Mouse (Mus musculus): ENCODE results near the gene Tnk1.
"Not testable (repeated sequence)": the region's sequence is repeated elsewhere in the genome, so short reads cannot be mapped to it uniquely, and the experiment has no call there.

The Tnk1 gene

DNA sequence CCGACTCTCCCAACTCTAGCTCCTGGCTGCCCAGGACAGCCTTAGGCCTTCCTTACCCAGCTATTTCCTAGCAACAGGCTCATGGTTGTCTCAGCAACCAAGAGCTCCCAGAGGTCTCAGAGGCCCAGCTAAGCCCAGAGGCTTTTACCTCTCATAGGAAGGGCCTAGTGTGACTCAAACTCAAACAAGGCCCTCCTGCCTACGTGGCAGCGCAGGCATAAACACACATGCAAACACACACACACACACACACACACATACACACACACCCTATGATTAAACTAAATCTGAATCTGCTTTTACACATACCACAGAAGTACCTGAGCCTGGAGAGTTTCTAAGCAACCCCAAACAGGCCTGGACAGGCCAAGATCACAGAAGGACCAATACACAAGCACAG lies 19.9 kb upstream of the Tnk1 start:
- DNase-seq, result no peak

GRCm38 (mm10) chr11:69877878-69878277 lies 19.3 kb upstream of the Tnk1 start, which contains the start of gene Tmem95:
Gene Tmem95 (minus strand): TSS chr11:69878018.
- no peak for DNase-seq

GRCm38 (mm10) chr11:69876867-69877266 lies 18.3 kb upstream of the Tnk1 start:
- DNase-seq, result peak; percentile 71 to 86

DNA sequence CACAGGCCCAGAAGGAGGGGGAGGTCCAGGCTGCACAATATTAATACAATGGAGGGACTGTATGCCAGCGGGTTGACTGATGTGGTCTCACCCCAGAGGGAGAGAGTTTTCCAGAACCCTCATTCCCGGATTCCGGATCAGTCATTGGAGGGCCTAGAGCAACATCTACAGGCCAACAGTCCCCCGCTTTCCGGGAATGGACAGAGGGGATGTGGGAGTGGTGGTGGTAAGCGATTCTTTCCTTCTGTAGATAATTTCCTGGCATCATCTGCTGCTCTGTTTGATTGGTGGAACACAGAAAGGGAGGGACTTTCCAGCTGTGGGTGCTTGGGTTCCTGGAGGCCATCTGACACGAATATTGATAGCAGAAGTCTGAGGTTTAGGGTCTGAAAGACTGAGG lies 17.7 kb upstream of the Tnk1 start:
- peak in 1 of 2 experiments; percentile 35 for DNase-seq

DNA sequence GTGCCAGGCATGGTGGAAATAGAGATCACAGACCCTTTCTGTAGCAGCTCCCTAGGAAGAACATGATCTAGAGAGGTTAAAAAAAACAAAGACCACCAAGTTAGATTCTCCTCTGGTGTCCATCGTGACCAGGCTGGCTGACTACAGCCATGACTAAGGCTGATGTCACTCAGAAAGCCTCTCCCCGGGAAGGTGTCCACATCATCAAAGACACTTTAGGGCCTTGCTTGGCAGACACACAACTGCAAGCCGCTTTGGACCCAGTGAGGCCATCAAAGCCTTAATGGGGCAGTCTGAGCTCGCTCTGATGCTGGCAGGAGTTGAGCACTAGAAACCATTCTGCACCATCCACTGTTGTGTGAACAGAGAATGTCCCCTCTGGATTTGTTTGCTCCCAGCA lies 13.9 kb upstream of the Tnk1 start:
- DNase-seq, result no peak

DNA sequence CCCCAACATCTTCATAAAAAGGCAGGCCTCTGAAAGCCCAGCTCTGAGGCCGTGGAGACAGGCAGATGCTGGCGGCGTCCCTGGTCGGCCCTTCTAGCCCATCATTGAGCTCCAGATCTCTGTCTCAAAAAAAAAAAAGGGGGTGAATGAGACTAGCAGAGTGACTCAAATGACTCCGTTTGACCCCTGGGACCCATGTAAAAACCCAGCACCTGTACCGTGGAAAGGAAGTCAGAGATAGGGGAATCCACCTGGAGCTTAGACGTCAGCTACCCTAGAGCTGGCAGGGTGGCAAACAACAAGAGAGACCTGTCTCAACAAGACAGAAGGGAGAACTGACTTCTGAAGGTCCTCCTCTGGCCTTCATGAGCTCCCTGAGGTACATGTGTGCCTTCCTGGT lies 13.3 kb upstream of the Tnk1 start:
- no peak for DNase-seq

- DNase-seq, result no peak
Observed at GRCm38 (mm10) chr11:69870289-69871069, 11.9 kb upstream of the Tnk1 start.

GRCm38 (mm10) chr11:69867335-69867734 lies 8.8 kb upstream of the Tnk1 start:
- DNase-seq, result no peak

DNA sequence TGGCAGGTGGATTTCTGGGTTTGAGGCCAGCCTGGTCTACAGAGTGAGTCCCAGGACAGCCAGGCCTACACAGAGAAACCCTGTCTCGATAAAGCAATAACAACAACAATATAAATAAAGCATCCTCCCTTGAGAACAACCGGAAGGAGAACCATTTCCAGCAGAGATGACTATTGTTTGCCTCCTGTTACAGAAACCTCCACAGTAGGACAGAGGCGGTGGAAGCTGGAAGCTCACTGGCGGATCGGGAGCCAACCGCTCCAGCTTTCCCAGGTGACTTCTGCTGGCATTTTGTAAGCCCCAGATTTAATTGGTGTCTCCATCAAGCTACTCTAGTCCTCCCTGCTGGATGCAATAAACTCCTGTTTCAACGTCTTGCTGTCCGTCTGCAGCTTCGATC lies 7.0 kb upstream of the Tnk1 start:
- DNase-seq, result no peak

DNA sequence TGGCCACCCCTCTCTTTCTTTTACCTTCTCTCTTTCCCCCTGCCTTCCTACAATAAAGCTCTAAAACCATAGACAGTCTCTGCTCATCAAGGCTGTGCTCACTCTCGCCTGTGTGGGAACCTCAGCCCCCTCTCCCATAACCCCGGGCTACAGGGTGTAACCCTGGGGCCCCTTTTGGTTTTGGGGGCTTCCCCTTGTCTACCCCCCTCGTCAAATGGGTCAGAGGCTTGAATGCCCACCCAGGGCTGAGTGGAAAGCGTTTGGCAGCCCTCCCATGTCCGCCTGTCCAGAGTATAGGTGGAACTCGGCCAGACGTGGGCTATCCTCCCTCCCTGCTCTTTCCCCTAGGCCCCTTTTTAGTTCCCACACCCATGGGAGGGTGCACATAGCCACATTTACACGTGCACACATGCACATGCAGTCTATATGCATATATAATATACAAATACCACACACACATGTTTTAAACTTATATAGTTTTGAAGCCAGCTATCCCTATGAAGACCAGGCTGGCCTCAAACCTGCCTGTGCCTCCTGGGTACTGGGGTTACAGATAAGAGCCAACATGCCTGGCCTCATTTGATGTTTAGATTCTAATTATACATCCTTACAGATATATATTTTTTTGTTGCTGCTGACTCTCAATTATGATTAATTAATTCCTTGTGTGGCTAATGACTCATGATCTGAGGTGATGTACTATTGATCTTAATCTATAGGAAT lies 5.8 kb upstream of the Tnk1 start:
- DNase-seq, result no peak

- not testable (repeated sequence) for DNase-seq
Observed at GRCm38 (mm10) chr11:69863729-69864128, 5.2 kb upstream of the Tnk1 start.

- peak in 1 of 2 experiments; percentile 40 for DNase-seq
Observed at GRCm38 (mm10) chr11:69855347-69855746, 3.2 kb downstream of the Tnk1 start.

GRCm38 (mm10) chr11:69854680-69855079 lies 3.9 kb downstream of the Tnk1 start:
- DNase-seq, result no peak

- peak in 1 of 2 experiments; percentile 50 for DNase-seq
Observed at GRCm38 (mm10) chr11:69853994-69854393, 4.5 kb downstream of the Tnk1 start.

GRCm38 (mm10) chr11:69850754-69851153 lies 7.8 kb downstream of the Tnk1 start:
- no peak for DNase-seq

GRCm38 (mm10) chr11:69849884-69850283 lies 8.6 kb downstream of the Tnk1 start:
- no peak for DNase-seq

GRCm38 (mm10) chr11:69849128-69849527 lies 9.4 kb downstream of the Tnk1 start:
- no peak for DNase-seq

GRCm38 (mm10) chr11:69848021-69848420 lies 10.5 kb downstream of the Tnk1 start:
- no peak for DNase-seq

DNA sequence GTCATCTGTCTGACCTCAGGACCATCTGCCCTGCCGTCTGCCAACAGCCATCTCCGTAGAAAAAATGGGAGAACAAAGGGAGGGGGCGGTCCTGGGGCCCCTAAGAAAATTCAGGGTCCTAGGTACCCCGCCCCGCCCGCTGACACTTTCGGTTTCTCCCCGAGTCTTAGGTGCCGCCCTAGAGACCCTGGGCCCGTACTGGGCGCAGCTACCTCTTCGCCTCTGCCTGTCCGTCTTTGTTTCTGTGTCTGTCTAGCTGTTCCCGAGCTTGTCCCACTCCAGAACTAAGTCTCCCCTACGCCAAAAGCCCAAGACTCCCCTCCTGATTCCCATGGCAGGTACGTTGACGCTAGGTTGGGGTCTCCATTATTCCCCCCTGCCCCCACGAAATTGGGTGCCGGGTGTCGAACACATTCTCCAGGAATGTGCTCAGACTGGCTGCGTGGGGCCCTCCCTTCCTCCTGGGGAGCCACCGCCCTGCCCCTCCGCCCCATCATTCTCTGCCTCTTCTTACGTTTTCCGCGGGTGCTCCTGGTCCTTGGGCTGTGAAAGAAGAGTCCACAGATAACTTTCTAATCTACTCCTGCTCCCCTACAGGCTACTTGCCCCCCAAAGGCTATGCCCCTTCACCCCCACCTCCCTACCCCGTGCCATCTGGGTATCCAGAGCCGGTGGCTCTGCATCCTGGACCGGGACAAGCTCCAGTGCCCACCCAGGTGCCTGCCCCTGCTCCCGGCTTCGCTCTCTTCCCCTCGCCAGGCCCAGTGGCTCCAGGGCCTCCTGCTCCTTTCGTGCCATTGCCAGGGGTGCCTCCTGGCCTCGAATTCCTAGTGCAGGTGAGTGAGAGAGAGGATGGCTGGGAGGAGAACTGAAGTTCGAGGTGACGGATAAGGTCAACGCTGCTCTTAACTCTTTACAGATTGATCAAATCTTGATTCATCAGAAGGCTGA lies 11.5 kb downstream of the Tnk1 start:
- no peak for DNase-seq

GRCm38 (mm10) chr11:69846198-69846680 lies 12.3 kb downstream of the Tnk1 start, which contains the start of gene Plscr3:
Gene Plscr3 (plus strand): TSS chr11:69846376.
- DNase-seq, result peak; percentile 93 to 95

GRCm38 (mm10) chr11:69838714-69839104 lies 19.8 kb downstream of the Tnk1 start:
- DNase-seq, result peak in 1 of 2 experiments; percentile 27

DNA sequence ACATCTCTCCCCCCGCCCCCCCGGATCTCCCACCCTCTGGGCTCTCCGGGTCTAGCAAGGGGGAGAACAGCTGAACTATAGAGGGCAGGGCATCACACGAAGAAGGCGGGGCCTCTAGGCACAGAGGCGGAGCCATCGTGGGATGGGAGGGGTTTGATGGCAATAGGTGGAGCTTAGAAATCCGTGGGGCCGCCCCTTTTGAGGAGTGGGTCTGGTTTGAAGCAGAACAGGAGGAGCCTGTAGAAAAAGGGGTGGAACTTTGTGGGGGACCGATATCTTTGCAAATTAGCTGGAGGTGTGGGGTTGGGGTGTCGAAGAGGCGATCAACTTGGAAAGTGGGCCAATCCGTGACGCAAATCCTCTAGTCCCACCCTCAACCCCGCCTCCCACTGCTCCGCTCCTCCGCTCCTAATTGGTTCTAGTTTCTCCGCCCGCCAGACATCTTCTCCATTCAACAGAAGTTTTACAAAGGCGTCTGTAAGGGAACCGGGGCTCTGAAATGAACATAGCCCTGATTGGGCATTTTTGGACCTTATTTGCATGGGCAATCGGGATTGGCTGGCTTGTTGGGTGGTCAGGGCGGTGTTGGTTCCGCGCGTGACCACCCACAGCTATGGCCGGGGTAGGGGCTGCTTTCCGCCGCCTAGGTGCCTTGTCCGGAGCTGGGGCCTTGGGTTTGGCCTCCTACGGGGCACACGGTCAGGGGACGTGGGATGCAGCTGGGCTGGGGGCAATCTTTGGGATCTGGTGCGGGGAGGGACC lies 20.4 kb downstream of the Tnk1 start, which contains the start of gene Tmem256:
TSS of gene Tmem256 (plus strand) at position 563 of the 762 bp plus-strand sequence.
- peak; percentile 98 to 99 for DNase-seq
